Mouse (Mus musculus) ovary, postnatal 14 days (tissue): ENCODE data around the gene Adamts10.

Experiments used
- DNase-seq: peaks from one replicate; pipeline ENCODE4 v3.0.0; 2022; ENCODE audit warnings: low spot score

Adamts10 gene

GRCm38 (mm10) chr17:33523918-33524755 is at the start of gene Adamts10:
Adamts10 (plus strand) TSS chr17:33524204.
- DNase-seq, result peak; percentile 81

GRCm38 (mm10) chr17:33484020-33484419 is 40.0 kb upstream of the Adamts10 start:
- DNase-seq, result no peak

- DNase-seq, result no peak
Observed at GRCm38 (mm10) chr17:33487211-33487610, 36.8 kb upstream of the Adamts10 start.

GRCm38 (mm10) chr17:33487652-33488051 is 36.4 kb upstream of the Adamts10 start:
- DNase-seq, result no peak

GRCm38 (mm10) chr17:33491371-33491770 is 32.6 kb upstream of the Adamts10 start:
- no peak for DNase-seq

- DNase-seq, result no peak
Observed at GRCm38 (mm10) chr17:33493065-33493464, 30.9 kb upstream of the Adamts10 start.

- DNase-seq, result no peak
Observed at GRCm38 (mm10) chr17:33494586-33494985, 29.4 kb upstream of the Adamts10 start.

- no peak for DNase-seq
Observed at GRCm38 (mm10) chr17:33498918-33499317, 25.1 kb upstream of the Adamts10 start.

- no peak for DNase-seq
Observed at GRCm38 (mm10) chr17:33508386-33508785, 15.6 kb upstream of the Adamts10 start.

- DNase-seq, result no peak
Observed at GRCm38 (mm10) chr17:33510172-33510571, 13.8 kb upstream of the Adamts10 start.

- no peak for DNase-seq
Observed at GRCm38 (mm10) chr17:33512441-33513415, 11.3 kb upstream of the Adamts10 start.

GRCm38 (mm10) chr17:33513874-33514273 is 10.1 kb upstream of the Adamts10 start:
- DNase-seq, result no peak

GRCm38 (mm10) chr17:33520366-33520765 is 3.6 kb upstream of the Adamts10 start:
- no peak for DNase-seq

GRCm38 (mm10) chr17:33523431-33523917 is 530 bp upstream of the Adamts10 start:
- DNase-seq, result no peak

- DNase-seq, result no peak
Observed at GRCm38 (mm10) chr17:33524806-33525373, 886 bp downstream of the Adamts10 start.

- DNase-seq, result no peak
Observed at GRCm38 (mm10) chr17:33526506-33526905, 2.5 kb downstream of the Adamts10 start.

- no peak for DNase-seq
Observed at GRCm38 (mm10) chr17:33539106-33539675, 15.2 kb downstream of the Adamts10 start.

- DNase-seq, result no peak
Observed at GRCm38 (mm10) chr17:33539878-33540277, 15.9 kb downstream of the Adamts10 start.

- no peak for DNase-seq
Observed at GRCm38 (mm10) chr17:33549212-33549611, 25.2 kb downstream of the Adamts10 start.

GRCm38 (mm10) chr17:33550388-33550787 is 26.4 kb downstream of the Adamts10 start:
- no peak for DNase-seq

- no peak for DNase-seq
Observed at GRCm38 (mm10) chr17:33552113-33552512, 28.1 kb downstream of the Adamts10 start.

- DNase-seq, result peak; percentile 27
Observed at GRCm38 (mm10) chr17:33552964-33553363, 29.0 kb downstream of the Adamts10 start.
